Mouse (Mus musculus) frontal cortex, adult (tissue): ENCODE measurements around the gene Gnai3.

Experiments
- ATAC-seq: cut with Nextera tagmentation; 2 replicates; pipeline ENCODE4 v1.9.2; 2017; ENCODE audit warnings: mild to moderate bottlenecking, moderate library complexity, mixed read lengths; ENCODE audit not compliant: low TSS enrichment

The Gnai3 gene

GRCm38 (mm10) chr3:108112246-108112645 lies 33.7 kb downstream of the Gnai3 start:
- no peak for ATAC-seq

- no peak for ATAC-seq
Observed at GRCm38 (mm10) chr3:108111320-108111719, 34.6 kb downstream of the Gnai3 start.

- ATAC-seq = no peak
Observed at GRCm38 (mm10) chr3:108105281-108105680, 40.7 kb downstream of the Gnai3 start.

- ATAC-seq = no peak
Observed at GRCm38 (mm10) chr3:108102075-108102474, 43.9 kb downstream of the Gnai3 start.

GRCm38 (mm10) chr3:108101594-108101993 lies 44.4 kb downstream of the Gnai3 start:
- peak; percentile 51; the same call in 1 of the 2 replicates for ATAC-seq

GRCm38 (mm10) chr3:108098316-108098715 lies 47.6 kb downstream of the Gnai3 start:
- no peak for ATAC-seq

GRCm38 (mm10) chr3:108097656-108098055 lies 48.3 kb downstream of the Gnai3 start:
- no peak for ATAC-seq

- no peak for ATAC-seq
Observed at GRCm38 (mm10) chr3:108096726-108097125, 49.2 kb downstream of the Gnai3 start.

GRCm38 (mm10) chr3:108096226-108096625 lies 49.7 kb downstream of the Gnai3 start:
- no peak for ATAC-seq

- no peak for ATAC-seq
Observed at GRCm38 (mm10) chr3:108094976-108095760, 50.8 kb downstream of the Gnai3 start.

- no peak for ATAC-seq
Observed at GRCm38 (mm10) chr3:108094146-108094545, 51.8 kb downstream of the Gnai3 start.

- no peak for ATAC-seq
Observed at GRCm38 (mm10) chr3:108093306-108093705, 52.6 kb downstream of the Gnai3 start.

- no peak for ATAC-seq
Observed at GRCm38 (mm10) chr3:108092536-108093115, 53.3 kb downstream of the Gnai3 start, which contains the start of gene Gnat2. Gene Gnat2, plus strand, starts transcription at chr3:108092789.

GRCm38 (mm10) chr3:108092030-108092429 lies 53.9 kb downstream of the Gnai3 start:
- ATAC-seq = no peak

GRCm38 (mm10) chr3:108090561-108090960 lies 55.4 kb downstream of the Gnai3 start:
- ATAC-seq = no peak

GRCm38 (mm10) chr3:108089916-108090315 lies 56.0 kb downstream of the Gnai3 start:
- 0 out of 2 replicates have a peak, but pooled peaks have one; percentile 21 for ATAC-seq

- no peak for ATAC-seq
Observed at GRCm38 (mm10) chr3:108088842-108089380, 57.0 kb downstream of the Gnai3 start.

- no peak for ATAC-seq
Observed at GRCm38 (mm10) chr3:108087329-108087728, 58.6 kb downstream of the Gnai3 start.

GRCm38 (mm10) chr3:108086470-108086979 lies 59.4 kb downstream of the Gnai3 start, which contains the start of gene Ampd2:
Gene Ampd2, minus strand, starts transcription at chr3:108086651.
- no peak for ATAC-seq

GRCm38 (mm10) chr3:108085721-108086469 lies 60.1 kb downstream of the Gnai3 start:
- peak; percentile 17 for ATAC-seq

- ATAC-seq = peak; percentile 82
Observed at GRCm38 (mm10) chr3:108085281-108085720, 60.6 kb downstream of the Gnai3 start.
